Mouse (Mus musculus) adrenal gland, postnatal 14 days (tissue): ENCODE results near the gene Xrcc5. TPM values are rescaled to one million over a fixed set of nuclear protein-coding genes. Genes with fewer than 3 reads are reported as not detected.

Experiments
- DNase-seq: peaks from one replicate; pipeline ENCODE4 v3.0.0; 2021; ENCODE audit warnings: mixed read lengths
- total RNA-seq: library from RNA; stranded (reverse); gene quantifications from 2 replicates; pipeline ENCODE4 v1.2.3, GENCODE M21; 2021

The Xrcc5 gene
- total RNA-seq, 1 experiment from 2014 or later: 11.9 TPM

DNA sequence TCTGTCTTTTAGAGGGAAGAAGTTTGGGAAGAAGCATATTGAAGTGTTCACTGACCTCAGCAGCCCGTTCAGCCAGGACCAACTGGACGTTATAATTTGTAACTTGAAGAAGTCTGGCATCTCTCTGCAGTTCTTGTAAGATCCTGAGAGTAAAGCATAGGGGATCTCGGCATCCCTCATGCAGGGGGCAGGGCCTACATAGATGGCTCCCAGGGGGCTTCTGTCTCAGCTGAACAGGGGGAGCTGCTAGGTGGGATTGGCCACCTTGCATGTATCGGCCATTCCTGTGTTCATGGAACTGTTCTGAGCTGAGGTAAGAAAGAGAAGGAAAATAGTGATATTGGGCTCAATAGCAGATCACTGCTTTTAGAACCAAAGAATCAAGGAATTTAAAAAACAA lies 8.2 kb downstream of the Xrcc5 start:
- DNase-seq: no peak

GRCm38 (mm10) chr1:72316409-72316808 lies 9.2 kb downstream of the Xrcc5 start:
- DNase-seq: no peak

DNA sequence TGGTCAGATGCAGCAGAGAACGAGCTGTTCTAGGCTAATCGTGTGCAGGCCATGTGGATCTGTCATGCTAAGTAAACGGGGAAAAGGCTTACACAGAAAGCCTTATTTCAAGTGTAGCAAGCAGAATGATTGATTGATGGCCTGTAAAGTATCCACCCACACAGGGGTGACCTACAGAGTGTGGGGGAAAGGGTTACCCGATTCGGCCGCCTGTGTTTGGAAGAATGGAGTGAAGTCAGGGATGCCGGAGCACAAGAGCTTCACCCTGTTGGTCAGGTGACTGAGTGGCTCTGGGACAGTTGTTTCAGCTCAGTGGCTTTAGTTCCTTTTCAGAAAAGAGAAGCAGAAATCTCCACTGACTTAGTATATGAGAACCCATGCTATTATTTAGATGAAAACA lies 9.7 kb downstream of the Xrcc5 start:
- DNase-seq: no peak

DNA sequence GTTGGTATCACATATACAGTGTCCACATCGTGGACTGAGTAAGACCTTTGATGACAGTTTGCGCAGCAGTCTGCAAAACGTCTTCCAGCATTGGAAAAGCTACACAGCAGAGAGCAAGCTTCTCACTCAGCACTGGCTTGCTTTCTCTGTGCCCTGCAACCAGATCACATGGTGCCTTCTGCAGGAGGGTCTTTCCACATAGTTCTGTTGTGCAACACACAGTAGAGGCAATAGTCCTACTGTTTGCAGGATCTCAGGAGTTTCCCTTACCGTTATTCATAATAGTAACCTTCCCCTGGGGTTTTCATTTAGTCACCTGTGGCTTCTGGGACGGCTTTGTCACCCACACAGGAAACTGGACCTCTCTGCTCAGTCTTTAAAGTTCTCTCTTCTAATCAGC lies 13.5 kb downstream of the Xrcc5 start:
- DNase-seq: no peak

- no peak for DNase-seq
These were observed 16.0 kb downstream of the Xrcc5 start for GRCm38 (mm10) chr1:72323248-72323647.

DNA sequence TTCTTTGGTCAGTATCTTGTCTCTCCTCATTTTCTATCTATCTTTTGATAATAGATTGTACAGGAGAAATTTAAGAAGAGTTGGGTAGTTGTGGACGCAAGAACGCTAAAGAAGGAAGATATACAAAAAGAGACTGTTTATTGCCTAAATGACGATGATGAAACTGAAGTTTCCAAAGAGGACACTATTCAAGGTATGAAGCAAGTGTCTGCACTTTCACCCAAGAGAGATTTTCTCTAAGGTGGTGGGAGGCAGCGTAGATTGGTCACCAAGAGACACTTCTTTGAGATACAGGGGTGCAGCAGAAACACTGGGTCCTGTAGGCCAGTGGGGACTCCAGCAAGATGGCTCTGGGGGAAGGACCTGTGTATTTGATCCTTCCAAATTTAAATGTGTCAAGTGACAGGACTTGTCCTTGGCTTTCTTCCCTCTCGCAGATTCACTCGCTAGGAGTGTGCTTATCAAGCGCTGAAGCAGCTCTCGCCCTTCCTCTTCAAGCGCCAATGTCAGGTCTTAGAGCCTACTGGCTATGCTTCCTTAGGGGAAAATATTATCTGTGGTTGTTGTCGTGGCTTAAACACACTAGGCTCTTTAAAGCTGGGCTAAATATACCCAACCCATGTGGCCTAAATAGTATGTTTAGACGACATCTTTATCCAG lies 19.1 kb downstream of the Xrcc5 start:
- no peak for DNase-seq

DNA sequence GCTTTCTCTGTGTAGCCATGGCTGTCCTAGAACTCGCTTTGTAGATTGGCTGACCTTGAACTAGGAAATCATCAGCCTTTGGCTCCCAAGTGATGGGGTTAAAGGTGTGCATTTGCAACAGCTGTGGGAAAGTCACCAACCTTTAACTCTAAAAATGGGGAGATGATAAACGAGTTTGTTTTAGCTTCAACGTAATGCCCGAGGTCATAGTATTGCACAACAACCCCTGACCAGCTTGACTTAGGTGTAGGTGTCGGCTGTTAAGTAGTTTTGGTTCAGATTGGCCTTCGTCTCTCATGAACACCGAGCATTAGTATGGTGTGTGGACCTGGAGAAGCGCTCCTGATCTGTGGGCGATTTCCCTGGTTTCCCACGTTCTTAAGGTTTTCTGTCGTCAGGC lies 27.6 kb downstream of the Xrcc5 start:
- no peak for DNase-seq

DNA sequence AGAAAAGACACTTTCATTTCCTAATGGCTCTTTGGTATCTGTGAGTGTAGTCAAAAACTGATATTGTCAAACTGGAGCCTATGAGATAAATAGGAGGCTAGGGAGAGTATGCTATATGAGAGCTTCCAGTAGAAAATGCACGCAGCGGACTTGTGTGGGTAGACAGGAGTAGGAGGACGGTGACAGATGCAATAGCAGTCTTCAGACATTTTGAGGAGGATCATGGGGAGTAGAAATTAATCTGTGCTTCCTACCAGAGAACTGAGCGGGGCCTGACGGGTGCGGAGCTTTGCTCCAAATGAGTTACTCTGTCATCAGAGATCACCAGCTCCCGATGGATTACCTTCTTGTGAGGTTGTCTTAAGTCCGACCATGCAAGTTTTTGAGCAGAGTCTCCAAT lies 29.6 kb downstream of the Xrcc5 start:
- no peak for DNase-seq

DNA sequence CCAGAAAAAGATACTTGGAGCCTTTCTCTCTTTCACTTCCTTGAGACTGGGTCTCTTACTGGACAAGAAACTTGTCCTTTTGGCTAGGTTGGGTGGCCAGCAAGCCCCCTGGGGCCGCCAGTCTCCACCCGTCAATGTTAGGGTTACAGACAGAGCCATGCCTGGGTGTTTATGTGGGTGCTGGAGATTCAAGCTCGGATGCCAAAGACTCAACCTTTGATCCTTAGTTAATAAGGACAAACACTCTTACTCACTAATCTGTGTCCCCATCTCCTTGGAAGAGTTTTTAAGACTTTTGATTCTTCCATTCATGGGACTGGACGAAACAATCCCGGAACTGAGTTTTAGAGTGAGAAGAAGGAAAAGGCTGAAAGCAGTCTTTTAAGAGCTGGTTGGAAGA lies 31.1 kb downstream of the Xrcc5 start:
- no peak for DNase-seq

GRCm38 (mm10) chr1:72347873-72348272 lies 40.7 kb downstream of the Xrcc5 start:
- no peak for DNase-seq

GRCm38 (mm10) chr1:72354856-72355255 lies 47.6 kb downstream of the Xrcc5 start:
- DNase-seq: no peak

- DNase-seq: no peak
These were observed 51.0 kb downstream of the Xrcc5 start for GRCm38 (mm10) chr1:72358216-72358615.

DNA sequence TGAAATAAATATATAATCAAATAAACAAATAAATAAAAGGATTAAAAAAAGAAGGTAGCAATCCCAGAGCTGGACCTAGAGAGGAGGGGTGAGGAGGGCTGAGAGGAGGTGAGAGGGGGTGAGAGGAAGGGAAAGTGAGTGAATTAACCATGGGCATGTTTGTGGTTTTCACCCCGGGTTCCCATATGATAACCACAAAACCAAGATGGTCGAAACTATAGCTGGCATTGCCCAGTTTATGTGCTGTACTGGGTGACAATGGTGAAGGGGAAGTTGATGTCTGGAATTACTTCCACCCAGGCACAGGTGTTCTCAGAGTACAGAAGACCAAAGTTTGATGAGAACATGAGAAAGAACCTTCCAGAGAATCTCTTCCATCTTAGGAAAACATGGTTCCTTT lies 52.2 kb downstream of the Xrcc5 start:
- no peak for DNase-seq

- DNase-seq: no peak
These were observed 53.6 kb downstream of the Xrcc5 start for GRCm38 (mm10) chr1:72360809-72361208.

DNA sequence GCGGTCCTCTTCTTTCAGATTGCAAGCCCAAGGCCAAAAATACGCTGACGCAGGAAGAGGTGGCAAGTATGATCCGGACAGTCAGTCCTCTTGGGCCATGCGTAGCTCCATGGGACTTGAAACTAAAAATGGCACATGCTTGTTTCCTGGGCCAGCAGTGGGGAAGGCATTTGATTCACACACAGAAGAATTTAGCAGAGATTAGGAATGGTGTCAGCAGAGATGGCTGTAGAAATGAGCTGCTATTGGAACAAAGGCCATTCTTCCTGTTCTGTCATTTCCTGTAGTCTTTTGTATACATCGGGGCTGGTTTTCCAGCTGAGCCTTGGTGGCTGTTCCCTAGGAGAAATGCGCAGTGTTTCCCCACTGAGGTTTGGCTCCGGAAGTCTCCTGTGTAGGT lies 57.4 kb downstream of the Xrcc5 start:
- DNase-seq: no peak

DNA sequence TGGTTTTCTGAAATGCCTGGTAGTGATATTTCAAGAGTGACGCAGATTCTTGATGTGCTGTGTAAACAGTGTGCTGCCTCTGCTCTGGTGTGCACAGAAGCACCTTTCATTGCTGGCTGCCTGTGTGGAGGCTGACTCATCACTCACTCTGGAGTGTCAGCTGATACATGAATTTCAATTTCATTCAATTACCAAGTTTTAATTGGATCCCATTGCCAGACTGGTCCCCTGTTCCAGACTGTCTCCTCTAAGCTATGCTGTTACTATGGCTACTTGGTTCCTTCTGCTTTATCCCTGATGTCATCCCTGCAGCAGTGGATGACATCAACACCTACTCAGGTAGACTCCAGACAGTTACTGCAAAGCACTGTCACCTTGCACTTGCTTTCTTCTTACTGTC lies 65.3 kb downstream of the Xrcc5 start:
- no peak for DNase-seq

DNA sequence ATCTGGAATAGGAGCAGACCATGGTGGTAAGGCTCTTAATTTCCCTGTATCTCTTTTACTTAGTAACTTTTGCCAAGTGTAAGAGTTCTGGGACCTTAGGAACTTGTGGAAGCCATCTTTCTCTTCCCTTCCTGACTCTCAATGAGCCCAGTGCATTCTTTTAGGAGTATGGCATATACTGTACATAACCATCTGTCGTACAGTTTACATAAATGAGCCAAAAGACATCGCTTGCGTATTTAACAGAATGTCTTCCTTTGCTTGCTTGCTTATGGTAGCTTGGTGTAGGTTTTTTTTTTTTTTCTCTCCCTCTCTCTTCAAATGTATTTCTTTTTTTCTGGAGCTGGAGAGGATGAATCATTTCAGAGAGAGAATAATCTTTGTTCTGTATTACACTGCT lies 65.7 kb downstream of the Xrcc5 start:
- no peak for DNase-seq

DNA sequence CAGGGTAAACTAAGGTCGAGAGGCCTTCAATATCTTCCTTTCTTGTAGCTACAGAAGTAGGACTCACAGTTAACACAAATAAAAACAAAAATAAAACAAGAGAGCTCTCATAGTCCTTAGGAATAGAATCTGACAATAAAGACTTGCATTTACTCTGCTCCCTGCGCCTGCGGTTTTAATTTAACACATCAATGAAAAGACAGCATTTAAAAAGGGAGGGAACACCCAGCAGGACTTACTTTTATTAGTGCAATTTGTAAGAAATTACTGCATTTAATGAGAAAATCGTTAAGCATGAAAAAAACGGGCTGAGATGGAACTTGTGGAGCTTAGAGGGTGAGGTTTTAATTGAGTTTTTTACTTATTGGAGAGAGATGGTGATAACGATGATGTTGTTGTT lies 66.4 kb downstream of the Xrcc5 start:
- no peak for DNase-seq

- DNase-seq: no peak
These were observed 66.8 kb downstream of the Xrcc5 start for GRCm38 (mm10) chr1:72374049-72374448.

GRCm38 (mm10) chr1:72378151-72378550 lies 70.9 kb downstream of the Xrcc5 start:
- DNase-seq: no peak

GRCm38 (mm10) chr1:72379752-72380353 lies 72.6 kb downstream of the Xrcc5 start:
- DNase-seq: no peak

- no peak for DNase-seq
These were observed 73.3 kb downstream of the Xrcc5 start for GRCm38 (mm10) chr1:72380544-72380943.

DNA sequence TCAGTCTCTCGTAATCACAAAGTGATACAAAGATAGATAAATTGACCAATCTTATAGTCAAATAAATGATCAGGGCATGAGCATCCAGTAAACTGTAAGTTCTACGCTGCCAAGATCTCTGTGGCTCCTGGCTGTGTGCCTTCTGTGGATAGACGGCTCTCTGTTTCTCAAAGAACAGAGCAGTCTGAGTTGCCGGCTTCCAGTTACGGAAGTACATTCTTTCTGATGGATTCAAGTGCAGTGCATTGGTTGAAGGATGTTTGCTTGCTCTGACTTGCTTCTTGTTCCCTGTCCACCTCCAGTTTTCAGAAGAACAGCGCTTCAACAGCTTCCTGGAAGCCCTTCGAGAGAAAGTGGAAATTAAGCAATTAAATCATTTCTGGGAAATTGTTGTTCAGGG lies 75.8 kb downstream of the Xrcc5 start:
- no peak for DNase-seq

GRCm38 (mm10) chr1:72383651-72384050 lies 76.4 kb downstream of the Xrcc5 start:
- DNase-seq: no peak

GRCm38 (mm10) chr1:72390420-72390819 lies 83.2 kb downstream of the Xrcc5 start:
- no peak for DNase-seq
